ENCODE assay signal across 8 mouse cellular contexts in the genomic region with DNA sequence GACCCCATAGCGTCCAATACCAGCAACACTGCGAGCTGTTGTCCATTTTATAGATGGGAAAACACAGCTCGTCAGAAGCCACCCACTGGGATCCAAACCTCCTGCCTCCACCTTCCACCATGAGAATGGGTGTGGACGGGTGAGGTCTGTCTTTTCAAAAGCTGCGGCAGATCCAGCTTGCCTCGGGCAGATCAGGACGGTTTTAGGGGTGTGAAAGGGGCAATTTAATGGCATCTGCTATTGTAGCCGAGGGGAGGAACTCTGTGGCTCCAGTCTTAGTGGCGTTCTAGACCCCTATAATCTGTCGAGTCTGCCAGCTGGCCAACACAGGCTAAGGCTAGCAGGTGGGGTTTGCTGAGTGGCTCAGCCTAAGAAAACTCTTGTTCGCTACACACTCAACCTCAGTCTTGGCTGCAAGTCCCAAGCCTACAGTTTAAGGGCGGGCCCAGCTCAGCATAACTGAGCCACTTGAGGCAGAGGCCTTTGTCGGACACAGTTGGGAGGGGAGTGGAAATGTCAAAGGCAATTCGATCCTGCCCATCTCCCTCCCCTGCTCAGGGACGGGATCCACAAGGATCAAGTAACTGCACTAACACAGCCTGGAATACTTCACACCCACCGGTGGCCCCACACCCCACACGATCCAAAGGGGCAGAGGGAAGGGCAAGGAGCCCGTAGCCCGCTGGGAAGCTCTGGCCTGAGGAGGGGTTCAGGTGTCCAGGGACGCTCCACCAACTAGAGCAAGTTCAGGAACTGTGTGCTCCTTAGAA. TPM values are rescaled to one million over a fixed set of nuclear protein-coding genes. Genes with fewer than 3 reads are reported as not detected.
A peak's percentile ranks its signal among the peaks of the same experiment; 100 is the strongest.
DNase-seq lines count a peak whose midpoint lies in the region; ATAC-seq lines count a peak whose summit lies in the region.

No protein-coding gene starts in this region.

- peak overlapping the region; percentile 51 for H3K9ac ChIP-seq in embryonic facial prominence, embryonic 11.5 days (replicated peaks; ENCODE audit: low read length)
- peak overlapping the region; percentile 44 for H3K9ac ChIP-seq in hindbrain, embryonic 13.5 days

- DNase-seq in kidney, postnatal 10 days = peak; percentile 48
- DNase-seq in kidney, adult 11 months = no peak
- DNase-seq in embryonic facial prominence, embryonic 11.5 days (ENCODE audit: low spot score) = peak; percentile 56
- peak; percentile 58 for DNase-seq in lung, postnatal 14 days
- DNase-seq in natural killer cell, adult 2 months (ENCODE audit: low spot score in 2 of 2) = no peak

- ATAC-seq in embryonic facial prominence, embryonic 11.5 days (replicated peaks; ENCODE audit: insufficient number of reproducible peaks, low FRiP score, low TSS enrichment, low read depth) = peak; percentile 49; the same call in 1 of the 2 replicates
- peak; percentile 41 for ATAC-seq in hindbrain, embryonic 13.5 days (ENCODE audit: low FRiP score)
- no peak for ATAC-seq in granulocyte monocyte progenitor cell, adult 5-6 weeks (replicated peaks; ENCODE audit: poor library complexity, severe bottlenecking)
- ATAC-seq in CD4-positive, CD25-positive, alpha-beta regulatory T cell, adult 4 months = no peak

- peaks cover 39% of the 10 kb centered on the region for H3K27me3 ChIP-seq in embryonic facial prominence, embryonic 11.5 days (ENCODE audit: control insufficient read depth, insufficient read depth, low read length)
- peaks cover 53% of the 10 kb centered on the region for H3K27me3 ChIP-seq in hindbrain, embryonic 13.5 days

- WGBS in embryonic facial prominence, embryonic 11.5 days = 9% methylated on average over 20 of the region's 20 CpGs
- 10% methylated on average over 20 of the region's 20 CpGs for WGBS in hindbrain, embryonic 13.5 days

- no peaks in the 10 kb centered on the region for H3K36me3 ChIP-seq in embryonic facial prominence, embryonic 11.5 days (replicated peaks; ENCODE audit: control insufficient read depth, insufficient read depth, low read depth, low read length)
- H3K36me3 ChIP-seq in hindbrain, embryonic 13.5 days = no peaks in the 10 kb centered on the region

- peaks cover 14% of the 10 kb centered on the region; the same call in 1 of the 2 replicates for H3K4me1 ChIP-seq in embryonic facial prominence, embryonic 11.5 days (ENCODE audit: control insufficient read depth, insufficient read depth, low read length)
- H3K4me1 ChIP-seq in hindbrain, embryonic 13.5 days (replicated peaks) = peaks cover 58% of the 10 kb centered on the region

- 0 out of 2 replicates have a peak overlapping the region, but pooled peaks have one; percentile 8 for H3K27ac ChIP-seq in embryonic facial prominence, embryonic 11.5 days (replicated peaks; ENCODE audit: low read depth, low read length)
- H3K27ac ChIP-seq in hindbrain, embryonic 13.5 days = peak overlapping the region; percentile 24; the same call in 1 of the 2 replicates

- H3K4me2 ChIP-seq in embryonic facial prominence, embryonic 11.5 days (ENCODE audit: low read depth, low read length) = peak overlapping the region; percentile 74
- H3K4me2 ChIP-seq in hindbrain, embryonic 13.5 days = peak overlapping the region; percentile 55

- peak overlapping the region; percentile 37 for H3K4me3 ChIP-seq in embryonic facial prominence, embryonic 11.5 days (ENCODE audit: low read depth, low read length)
- H3K4me3 ChIP-seq in hindbrain, embryonic 13.5 days = peak overlapping the region; percentile 37

- H3K9me3 ChIP-seq in embryonic facial prominence, embryonic 11.5 days (replicated peaks; ENCODE audit: control insufficient read depth, low read length) = no peaks in the 10 kb centered on the region
- H3K9me3 ChIP-seq in hindbrain, embryonic 13.5 days = no peaks in the 10 kb centered on the region

RNA-seq across cellular contexts. Expression of gene AI464131, which starts 0.5 kb away (rescaled TPM):
- polyA plus RNA-seq in embryonic facial prominence, embryonic 11.5 days (2014; fragmentation: Nextera tagmentation; extraction: Ambion mirVana) = 9.7 and 11.4 TPM in 2 replicates
- 7.0 TPM in 2 replicates for polyA plus RNA-seq in hindbrain, embryonic 13.5 days (2015; fragmentation: Nextera tagmentation; extraction: Ambion mirVana)
- not detected in 2 replicates for total RNA-seq in granulocyte monocyte progenitor cell, adult 5-6 weeks (2014; fragmentation: Nextera tagmentation)
- not detected in 2 replicates for total RNA-seq in granulocyte monocyte progenitor cell, adult 5-6 weeks (2017)
- not detected for polyA plus RNA-seq in CD4-positive, CD25-positive, alpha-beta regulatory T cell, adult 4 months (2017; shearing (Covaris generic))

RNA-seq across cellular contexts. Expression of gene 1110017D15Rik, which starts 14.8 kb away (rescaled TPM):
- polyA plus RNA-seq in embryonic facial prominence, embryonic 11.5 days (2014; fragmentation: Nextera tagmentation; extraction: Ambion mirVana) = 6.3 and 6.4 TPM in 2 replicates
- polyA plus RNA-seq in hindbrain, embryonic 13.5 days (2015; fragmentation: Nextera tagmentation; extraction: Ambion mirVana) = 9.8 and 17.9 TPM in 2 replicates
- total RNA-seq in granulocyte monocyte progenitor cell, adult 5-6 weeks (2014; fragmentation: Nextera tagmentation) = 1.9 TPM in 1 of 2 replicates, not detected in the other
- not detected in 2 replicates for total RNA-seq in granulocyte monocyte progenitor cell, adult 5-6 weeks (2017)
- polyA plus RNA-seq in CD4-positive, CD25-positive, alpha-beta regulatory T cell, adult 4 months (2017; shearing (Covaris generic)) = not detected

RNA-seq across cellular contexts. Expression of gene Nudt2, which starts 37.4 kb away (rescaled TPM):
- 59.7 and 62.3 TPM in 2 replicates for polyA plus RNA-seq in embryonic facial prominence, embryonic 11.5 days (2014; fragmentation: Nextera tagmentation; extraction: Ambion mirVana)
- 58.0 and 60.4 TPM in 2 replicates for polyA plus RNA-seq in hindbrain, embryonic 13.5 days (2015; fragmentation: Nextera tagmentation; extraction: Ambion mirVana)
- 12.3 and 72.3 TPM in 2 replicates for total RNA-seq in granulocyte monocyte progenitor cell, adult 5-6 weeks (2014; fragmentation: Nextera tagmentation)
- total RNA-seq in granulocyte monocyte progenitor cell, adult 5-6 weeks (2017) = 15.1 and 26.5 TPM in 2 replicates
- polyA plus RNA-seq in CD4-positive, CD25-positive, alpha-beta regulatory T cell, adult 4 months (2017; shearing (Covaris generic)) = 10 to 100 TPM; 16.7 to 21.5 TPM

RNA-seq across cellular contexts. Expression of gene Kif24, which starts 37.7 kb away (rescaled TPM):
- 8.7 and 10.1 TPM in 2 replicates for polyA plus RNA-seq in embryonic facial prominence, embryonic 11.5 days (2014; fragmentation: Nextera tagmentation; extraction: Ambion mirVana)
- polyA plus RNA-seq in hindbrain, embryonic 13.5 days (2015; fragmentation: Nextera tagmentation; extraction: Ambion mirVana) = 4.6 and 5.1 TPM in 2 replicates
- 23.2 and 35.0 TPM in 2 replicates for total RNA-seq in granulocyte monocyte progenitor cell, adult 5-6 weeks (2014; fragmentation: Nextera tagmentation)
- total RNA-seq in granulocyte monocyte progenitor cell, adult 5-6 weeks (2017) = 12.8 and 15.4 TPM in 2 replicates
- 1 to 10 TPM; 1.6 to 1.7 TPM for polyA plus RNA-seq in CD4-positive, CD25-positive, alpha-beta regulatory T cell, adult 4 months (2017; shearing (Covaris generic))

Comparison
In these comparisons a context has a peak if more than half of its experiments do, and no peak if none do; other contexts are left out.
1. DNase-seq: peak in kidney, postnatal 10 days (single experiment), embryonic facial prominence, embryonic 11.5 days (single experiment) and lung, postnatal 14 days (single experiment); none in kidney, adult 11 months (single experiment) and natural killer cell, adult 2 months (0 of 2).
2. ATAC-seq: peak in embryonic facial prominence, embryonic 11.5 days (single experiment) and hindbrain, embryonic 13.5 days (single experiment); none in granulocyte monocyte progenitor cell, adult 5-6 weeks (single experiment) and CD4-positive, CD25-positive, alpha-beta regulatory T cell, adult 4 months (single experiment).